Mouse (Mus musculus): Measurements from ENCODE around the gene Trip4.

GRCm38 (mm10) chr9:65836916-65837315 is 71.7 kb downstream of the Trip4 start:
- TF ChIP-seq CTCF (IDR thresholded peaks at IDR 0.05; ENCODE audit: extremely low read depth, insufficient read depth, low read length) (no peak), POLR2A (IDR thresholded peaks at IDR 0.05; ENCODE audit: extremely low read depth, insufficient read depth, low read length) (no peak)
